Mouse (Mus musculus): ENCODE measurements around the gene Csrnp2.

DNA sequence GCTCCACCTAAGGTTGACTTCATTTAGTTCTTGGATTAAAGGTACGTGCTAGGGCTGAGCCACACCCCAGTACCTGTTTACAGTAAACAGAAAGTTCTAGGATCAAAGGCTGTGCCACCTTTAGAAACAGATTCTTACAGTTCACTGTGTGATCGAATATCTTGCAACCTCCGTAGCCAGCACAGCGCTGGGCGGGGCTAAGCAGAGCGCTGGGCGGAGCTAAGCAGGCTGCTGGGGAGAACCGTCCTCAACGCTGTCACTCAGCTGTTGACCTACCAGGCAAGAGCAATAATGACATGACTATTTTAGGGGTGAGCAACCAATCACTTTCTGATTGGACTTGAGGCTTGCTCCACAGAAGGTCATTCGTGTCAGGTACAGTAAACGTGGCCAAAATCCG lies 34.3 kb downstream of the Csrnp2 start:
- no peak for TF ChIP-seq CTCF (IDR thresholded peaks at IDR 0.05)
- TF ChIP-seq POLR2A (IDR thresholded peaks at IDR 0.05; ENCODE audit: insufficient read depth, low read depth, low read length): no peak

Measured in heart, adult 2 months (tissue).